Mouse (Mus musculus) neural tube, embryonic 11.5 days (tissue): ENCODE results near the gene Mdh1. TPM values are rescaled to one million over a fixed set of nuclear protein-coding genes. Genes with fewer than 3 reads are reported as not detected.

ENCODE experiments used
- ATAC-seq: fragments of 200-750 bp; cut with Nextera tagmentation; 2 replicates; pipeline ENCODE4 v1.8.0; 2017; ENCODE audit warnings: moderate number of reproducible peaks, mild to moderate bottlenecking, moderate TSS enrichment, moderate library complexity; ENCODE audit not compliant: insufficient read depth, low FRiP score, low TSS enrichment
- DNase-seq: peaks from one replicate; pipeline ENCODE4 v3.0.0-alpha.2; 2015; ENCODE audit warnings: low spot score
- H3K27ac ChIP-seq: fragments of 300-500 bp; sonication (generic); 2 replicates; pipeline ENCODE4 v1.5.1; 2014; ENCODE audit warnings: low read depth, mild to moderate bottlenecking, low read length
- H3K27me3 ChIP-seq: fragments of 300-500 bp; sonication (generic); 2 replicates; pipeline ENCODE4 v1.6.1; 2014; ENCODE audit warnings: mild to moderate bottlenecking, low read length, mixed read lengths; ENCODE audit not compliant: control insufficient read depth, insufficient read depth
- H3K36me3 ChIP-seq: fragments of 300-500 bp; sonication (generic); 2 replicates; pipeline ENCODE4 v1.6.1; 2014; ENCODE audit warnings: mild to moderate bottlenecking, low read length, moderate library complexity, mixed read lengths; ENCODE audit not compliant: control insufficient read depth, insufficient read depth
- H3K4me1 ChIP-seq: fragments of 300-500 bp; sonication (generic); 2 replicates; pipeline ENCODE4 v1.6.1; 2014; ENCODE audit warnings: low read length, mixed read lengths; ENCODE audit not compliant: control insufficient read depth, insufficient read depth
- H3K4me2 ChIP-seq: fragments of 300-500 bp; sonication (generic); 2 replicates; pipeline ENCODE4 v1.6.1; 2014; ENCODE audit warnings: low read depth, mild to moderate bottlenecking, moderate library complexity
- H3K4me3 ChIP-seq: fragments of 300-500 bp; sonication (generic); 2 replicates; pipeline ENCODE4 v1.5.1; 2014; ENCODE audit warnings: low read depth, low read length
- H3K9ac ChIP-seq: fragments of 300-500 bp; sonication (generic); 2 replicates; pipeline ENCODE4 v1.6.1; 2014; ENCODE audit warnings: mild to moderate bottlenecking, low read length
- H3K9me3 ChIP-seq: fragments of 300-500 bp; sonication (generic); 2 replicates; pipeline ENCODE4 v1.6.1; 2016; ENCODE audit warnings: low read length; ENCODE audit not compliant: control insufficient read depth
- WGBS: fragments of 180-500 bp; shearing (Covaris S2); extraction: QIAGEN DNeasy Blood & Tissue Kit; methylation state at CpG from one replicate; pipeline ENCODE4 v1.1.7; 2014; 5-methylcytosine and 5-hydroxymethylcytosine counted together
- polyA plus RNA-seq: library from polyadenylated mRNA; unstranded; fragments of >200 nt; fragmentation: Nextera tagmentation; extraction: Ambion mirVana; gene quantifications from 2 replicates; pipeline ENCODE4 v1.2.1, GENCODE M21; 2014

The Mdh1 gene
- polyA plus RNA-seq, 1 experiment from 2014 or later = 445 TPM

- H3K9me3 ChIP-seq = no peaks in the 10 kb centered on the region
- no peaks in the 10 kb centered on the region for H3K4me1 ChIP-seq
- no peaks in the 10 kb centered on the region for H3K36me3 ChIP-seq
- H3K4me2 ChIP-seq = no peak overlapping the region
- H3K27me3 ChIP-seq = no peaks in the 10 kb centered on the region
- H3K4me3 ChIP-seq = no peak overlapping the region
- DNase-seq = no peak
- H3K27ac ChIP-seq = no peak overlapping the region
- H3K9ac ChIP-seq = no peak overlapping the region
- ATAC-seq = no peak
- WGBS = 90% methylated on average over 4 of the region's 4 CpGs
These were observed 22.4 kb downstream of the Mdh1 start for GRCm38 (mm10) chr11:21549754-21550153.

GRCm38 (mm10) chr11:21549052-21549451 is 23.1 kb downstream of the Mdh1 start:
- Histone ChIP-seq H3K4me1 (no peaks in the 10 kb centered on the region), H3K27ac (no peak overlapping the region), H3K4me2 (no peak overlapping the region), H3K9ac (no peak overlapping the region), H3K27me3 (no peaks in the 10 kb centered on the region), H3K9me3 (no peaks in the 10 kb centered on the region), H3K36me3 (no peaks in the 10 kb centered on the region), H3K4me3 (no peak overlapping the region)
- DNase-seq = no peak
- no peak for ATAC-seq
- WGBS = 84% methylated on average over 2 of the region's 2 CpGs

GRCm38 (mm10) chr11:21547518-21547917 is 24.6 kb downstream of the Mdh1 start:
- H3K4me2 ChIP-seq = no peak overlapping the region
- ATAC-seq = no peak

GRCm38 (mm10) chr11:21546671-21547070 is 25.5 kb downstream of the Mdh1 start:
- Histone ChIP-seq H3K27me3 (no peaks in the 10 kb centered on the region), H3K9ac (no peak overlapping the region), H3K4me1 (no peaks in the 10 kb centered on the region), H3K4me3 (no peak overlapping the region), H3K4me2 (no peak overlapping the region), H3K9me3 (no peaks in the 10 kb centered on the region), H3K27ac (no peak overlapping the region), H3K36me3 (no peaks in the 10 kb centered on the region)
- no peak for ATAC-seq
- WGBS = 73% methylated on average over 1 of the region's 1 CpGs
- no peak for DNase-seq

More at GRCm38 (mm10) chr11:21547518-21547917, 24.6 kb downstream of the Mdh1 start:
- Histone ChIP-seq H3K36me3 (no peaks in the 10 kb centered on the region), H3K4me1 (no peaks in the 10 kb centered on the region), H3K27ac (no peak overlapping the region), H3K9ac (no peak overlapping the region), H3K4me3 (no peak overlapping the region), H3K9me3 (no peaks in the 10 kb centered on the region), H3K27me3 (no peaks in the 10 kb centered on the region)
- no peak for DNase-seq

GRCm38 (mm10) chr11:21545951-21546350 is 26.2 kb downstream of the Mdh1 start:
- no peaks in the 10 kb centered on the region for H3K36me3 ChIP-seq

GRCm38 (mm10) chr11:21545021-21545420 is 27.1 kb downstream of the Mdh1 start:
- WGBS = 82% methylated on average over 2 of the region's 2 CpGs
- Histone ChIP-seq H3K36me3 (no peaks in the 10 kb centered on the region), H3K4me1 (no peaks in the 10 kb centered on the region), H3K27me3 (no peaks in the 10 kb centered on the region), H3K9me3 (no peaks in the 10 kb centered on the region), H3K4me3 (no peak overlapping the region), H3K27ac (no peak overlapping the region), H3K9ac (no peak overlapping the region), H3K4me2 (no peak overlapping the region)
- DNase-seq (no peak), ATAC-seq (no peak)

More at GRCm38 (mm10) chr11:21545951-21546350, 26.2 kb downstream of the Mdh1 start:
- H3K27me3 ChIP-seq = no peaks in the 10 kb centered on the region
- ATAC-seq (no peak), DNase-seq (no peak)
- no peak overlapping the region for H3K4me2 ChIP-seq
- H3K4me1 ChIP-seq = no peaks in the 10 kb centered on the region
- no peak overlapping the region for H3K27ac ChIP-seq
- H3K4me3 ChIP-seq = no peak overlapping the region
- H3K9ac ChIP-seq = no peak overlapping the region
- H3K9me3 ChIP-seq = no peaks in the 10 kb centered on the region

GRCm38 (mm10) chr11:21542731-21543130 is 29.4 kb downstream of the Mdh1 start:
- Histone ChIP-seq H3K4me3 (no peak overlapping the region), H3K36me3 (no peaks in the 10 kb centered on the region), H3K4me2 (no peak overlapping the region), H3K9ac (no peak overlapping the region), H3K27ac (no peak overlapping the region), H3K27me3 (no peaks in the 10 kb centered on the region), H3K4me1 (no peaks in the 10 kb centered on the region), H3K9me3 (no peaks in the 10 kb centered on the region)
- WGBS = 89% methylated on average over 5 of the region's 5 CpGs
- DNase-seq = no peak
- ATAC-seq = no peak

GRCm38 (mm10) chr11:21540622-21541021 is 31.5 kb downstream of the Mdh1 start:
- Histone ChIP-seq H3K27me3 (no peaks in the 10 kb centered on the region), H3K4me2 (no peak overlapping the region), H3K9ac (no peak overlapping the region), H3K4me1 (no peaks in the 10 kb centered on the region), H3K4me3 (no peak overlapping the region), H3K27ac (no peak overlapping the region), H3K9me3 (no peaks in the 10 kb centered on the region), H3K36me3 (no peaks in the 10 kb centered on the region)
- 91% methylated on average over 2 of the region's 2 CpGs for WGBS
- ATAC-seq (no peak), DNase-seq (no peak)

- Histone ChIP-seq H3K27ac (no peak overlapping the region), H3K4me2 (no peak overlapping the region), H3K9ac (no peak overlapping the region), H3K9me3 (no peaks in the 10 kb centered on the region), H3K27me3 (no peaks in the 10 kb centered on the region), H3K4me1 (no peaks in the 10 kb centered on the region), H3K4me3 (no peak overlapping the region), H3K36me3 (no peaks in the 10 kb centered on the region)
- 58% methylated on average over 2 of the region's 2 CpGs for WGBS
- ATAC-seq (no peak), DNase-seq (no peak)
These were observed 32.1 kb downstream of the Mdh1 start for GRCm38 (mm10) chr11:21540072-21540471.
